Mouse (Mus musculus) stomach, postnatal 0 days (tissue): ENCODE data around the gene Sart3.

Experiments used
- CTCF ChIP-seq: IDR thresholded peaks from 2 replicates; pipeline ENCODE4 v1.5.1; 2016; ENCODE audit warnings: antibody characterized with exemption, low read depth, mild to moderate bottlenecking, moderate library complexity
- EP300 ChIP-seq: optimal IDR thresholded peaks from 2 replicates; pipeline ENCODE3; 2016; ENCODE audit warnings: antibody characterized with exemption

DNA sequence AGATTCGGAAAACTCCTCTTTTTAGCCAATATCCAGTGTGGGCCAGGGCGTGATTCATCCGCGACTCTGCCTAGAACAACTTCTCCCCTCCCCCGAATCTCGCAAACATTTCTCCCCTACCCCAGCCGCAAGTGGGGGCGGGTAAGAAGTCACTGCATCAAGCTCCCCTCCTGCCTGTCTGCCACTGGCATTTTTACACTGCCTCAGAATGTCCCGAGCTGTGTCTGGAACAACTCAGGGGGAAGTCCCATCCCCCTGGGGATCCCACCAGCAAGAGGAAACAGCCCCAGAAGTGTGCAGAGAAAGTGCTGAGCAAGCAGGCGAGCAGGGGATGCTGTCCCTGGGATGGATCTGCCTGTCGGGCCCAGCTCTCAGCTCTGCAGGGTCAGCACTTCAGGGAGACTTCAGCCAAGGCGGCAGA, 11.3 kb upstream of the Sart3 start:
- TF ChIP-seq CTCF (no peak; the same call in 1 of the 2 replicates), EP300 (no peak)
